Mouse (Mus musculus) kidney, postnatal 25 days (tissue): Measurements from ENCODE around the gene Ankrd11.

Experiments
- DNase-seq, 2 experiments: peaks; one replicate each; pipeline ENCODE4 v3.0.0; 2021; ENCODE audit warnings: mixed read lengths in 2 of 2

Gene Ankrd11

DNA sequence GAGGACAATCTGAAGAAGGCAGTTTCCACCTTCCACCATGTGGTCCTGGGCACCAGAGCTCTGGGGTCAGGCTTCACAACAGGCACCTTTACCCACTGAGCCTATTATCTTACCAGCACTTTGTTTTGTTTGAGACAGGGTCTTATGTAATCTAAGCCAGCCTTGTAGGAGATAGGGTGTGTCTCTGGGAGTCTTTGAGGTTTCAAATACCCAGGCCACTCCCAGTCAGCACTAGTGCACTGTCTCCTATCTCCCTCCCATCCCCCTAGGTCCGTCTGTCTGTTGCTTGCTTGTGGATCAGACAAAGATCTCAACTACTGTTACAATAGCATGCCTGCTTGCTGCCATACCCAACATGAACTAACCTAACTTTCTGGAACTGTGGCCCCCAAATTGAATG, 81.1 kb downstream of the Ankrd11 start:
- DNase-seq = no peak

- DNase-seq = no peak
These were observed 81.8 kb downstream of the Ankrd11 start for GRCm38 (mm10) chr8:122960323-122960722.

DNA sequence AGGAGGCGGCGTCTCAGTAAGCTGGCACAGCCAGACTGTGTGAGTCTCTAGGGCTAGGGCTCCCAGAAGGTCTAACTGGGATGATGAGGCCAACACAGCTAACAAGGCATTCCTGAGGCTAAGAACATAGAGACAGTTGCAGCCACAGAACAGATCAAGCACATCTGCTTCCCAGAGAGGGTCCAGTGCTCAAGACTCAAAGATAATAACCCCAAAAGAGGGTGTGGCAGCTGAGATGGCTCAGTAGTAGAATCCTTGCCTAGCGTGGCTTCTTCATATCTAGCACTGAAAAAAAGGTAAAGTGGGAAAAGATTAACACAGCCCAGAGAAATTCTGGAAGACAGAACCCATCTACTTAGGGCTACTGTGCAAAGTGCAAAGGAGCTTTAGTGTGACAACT, 86.1 kb downstream of the Ankrd11 start:
- no peak for DNase-seq

DNA sequence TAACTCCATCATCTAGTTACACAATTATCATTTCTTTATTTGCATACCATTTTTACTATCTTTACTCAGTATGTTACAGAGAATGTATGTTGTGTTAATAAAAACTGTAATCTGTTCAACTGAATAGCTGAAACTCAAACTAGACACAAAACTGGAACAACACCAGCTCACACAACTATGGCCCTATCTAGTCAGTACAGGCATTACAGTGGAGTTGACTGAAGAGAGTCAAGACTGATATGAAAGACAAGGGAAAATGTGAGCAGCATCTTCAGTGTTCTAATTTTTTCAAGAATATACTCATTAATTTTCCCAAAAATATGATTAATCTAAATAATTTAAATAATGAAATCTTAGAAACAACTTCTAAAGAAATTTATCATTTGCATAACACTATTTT, 86.9 kb downstream of the Ankrd11 start:
- no peak for DNase-seq

GRCm38 (mm10) chr8:122954090-122954799, 87.8 kb downstream of the Ankrd11 start:
- no peak for DNase-seq

DNA sequence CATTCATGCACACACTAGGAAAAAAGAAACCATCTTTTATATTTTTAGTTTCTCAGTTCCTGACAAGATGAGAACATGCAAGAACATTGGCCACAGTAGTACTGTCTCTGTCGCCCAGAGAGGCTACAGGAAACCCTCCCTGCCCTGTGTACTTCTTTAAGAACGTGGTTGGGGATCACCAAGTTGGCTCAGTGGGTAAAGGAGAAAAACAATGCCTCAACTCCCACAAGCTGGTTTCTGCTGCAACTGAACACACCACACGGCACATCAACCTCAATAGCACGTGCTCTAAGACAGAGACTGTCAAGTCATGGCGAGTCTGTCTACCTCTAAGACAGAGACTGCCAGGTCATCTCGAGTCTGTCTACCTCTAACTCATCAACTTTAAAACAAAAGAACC, 89.0 kb downstream of the Ankrd11 start:
- DNase-seq = no peak

DNA sequence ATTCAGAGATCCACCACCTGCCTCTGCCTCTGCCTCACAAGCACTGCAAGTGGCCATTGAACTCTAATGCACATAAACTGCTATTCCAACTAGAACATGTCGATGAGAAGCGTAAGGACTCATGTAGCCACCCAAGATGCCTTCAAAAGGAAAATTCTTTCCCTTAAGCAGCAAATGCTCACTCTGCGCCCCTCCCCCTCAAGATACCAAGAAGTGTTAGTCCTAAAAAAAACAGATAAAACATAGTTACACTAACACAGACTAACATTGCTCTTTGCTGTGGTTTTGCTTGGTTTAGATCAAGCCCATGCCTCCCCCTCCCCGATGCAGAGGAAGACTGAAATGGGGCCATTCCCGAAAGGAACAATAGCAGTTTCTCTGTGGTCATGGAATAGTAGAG, 90.6 kb downstream of the Ankrd11 start:
- DNase-seq = no peak

GRCm38 (mm10) chr8:122949701-122950100, 92.4 kb downstream of the Ankrd11 start:
- no peak for DNase-seq

DNA sequence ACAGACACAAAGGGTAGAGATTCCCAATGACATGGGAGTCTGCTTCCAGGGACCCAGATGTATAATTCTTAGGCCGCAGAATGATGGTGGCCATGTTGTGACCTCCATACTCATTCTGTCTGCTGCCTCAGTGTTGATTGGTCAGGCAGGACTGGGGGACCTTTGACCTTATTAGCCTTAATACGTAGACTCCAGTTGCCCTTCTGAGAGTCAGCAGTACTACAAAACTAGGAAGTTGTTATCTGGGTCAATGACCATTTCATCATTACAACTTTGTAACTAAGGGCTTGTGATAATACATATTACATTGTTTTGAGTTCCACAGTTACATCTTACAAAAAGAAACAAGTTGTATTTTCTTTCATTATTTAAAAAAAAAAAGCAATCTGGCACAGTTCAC, 96.3 kb downstream of the Ankrd11 start:
- no peak for DNase-seq

GRCm38 (mm10) chr8:122942803-122943713, 99.0 kb downstream of the Ankrd11 start:
- DNase-seq = peak; percentile 28 to 46

DNA sequence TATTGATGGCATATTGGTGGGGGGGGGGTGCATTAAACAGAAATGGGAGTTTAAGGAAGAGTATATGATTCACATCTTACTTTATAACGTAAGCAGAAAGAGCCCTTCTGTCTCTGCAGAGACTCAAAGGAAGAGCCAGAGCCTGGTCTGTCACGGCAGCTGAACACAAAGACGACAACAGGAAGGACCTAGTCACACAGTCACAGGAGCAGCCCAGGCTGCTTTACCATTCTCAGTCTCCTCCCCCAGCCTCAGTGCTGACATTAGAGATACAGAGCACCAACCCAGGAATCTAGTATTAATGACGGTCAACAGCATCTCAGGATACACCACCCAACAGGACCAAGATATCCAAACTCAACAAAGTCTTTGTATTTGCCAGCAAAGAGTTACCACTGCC, 103.5 kb downstream of the Ankrd11 start:
- peak in 1 of 2 experiments; percentile 26 for DNase-seq

GRCm38 (mm10) chr8:122938170-122938569, 103.9 kb downstream of the Ankrd11 start:
- DNase-seq = no peak

DNA sequence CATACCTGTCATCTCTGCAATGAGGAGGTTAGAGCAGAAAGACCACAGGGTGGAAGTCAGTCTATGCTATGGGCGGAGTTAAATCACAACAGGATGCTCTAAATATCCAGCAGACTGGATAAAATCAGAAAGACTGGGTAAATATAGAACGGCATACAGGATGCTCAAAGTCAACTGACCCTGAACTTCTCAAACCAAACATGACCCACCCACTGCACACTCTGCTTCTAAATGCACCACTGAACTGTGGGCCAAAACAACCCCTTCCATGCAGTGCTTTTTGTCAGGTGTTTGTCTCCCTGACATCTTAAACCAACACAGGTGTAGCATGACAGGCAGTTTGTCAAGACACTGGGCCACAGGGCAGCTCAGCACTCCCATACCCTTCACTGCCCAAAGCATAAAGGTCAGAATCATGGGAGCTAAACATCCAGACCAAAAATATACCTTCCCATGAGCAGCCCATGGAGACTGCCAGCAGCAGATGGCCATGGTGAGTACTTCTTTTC, 104.5 kb downstream of the Ankrd11 start:
- no peak for DNase-seq

DNA sequence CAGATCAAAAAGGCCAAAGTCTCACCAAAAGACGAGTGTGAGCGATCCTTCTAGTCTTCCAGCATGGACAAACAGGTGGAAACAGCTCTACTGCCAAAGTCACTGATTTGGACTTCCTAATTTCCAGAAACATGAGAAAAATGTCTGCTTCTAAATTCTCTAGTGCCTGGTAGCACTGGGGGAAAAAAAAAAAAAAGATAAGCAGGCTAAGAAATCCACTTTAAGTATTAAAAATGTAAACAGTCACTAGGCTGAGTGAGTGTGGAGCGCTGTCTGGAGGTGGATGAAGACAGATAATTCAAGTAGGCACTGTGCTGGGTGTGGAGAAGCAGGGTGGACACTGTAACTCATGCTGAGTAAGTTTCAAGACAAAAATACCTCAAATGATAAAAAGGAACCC, 106.2 kb downstream of the Ankrd11 start:
- no peak for DNase-seq

GRCm38 (mm10) chr8:122935118-122935517, 107.0 kb downstream of the Ankrd11 start:
- no peak for DNase-seq

GRCm38 (mm10) chr8:122933973-122934372, 108.1 kb downstream of the Ankrd11 start:
- DNase-seq = no peak

GRCm38 (mm10) chr8:122932561-122932959, 109.5 kb downstream of the Ankrd11 start:
- DNase-seq = no peak

DNA sequence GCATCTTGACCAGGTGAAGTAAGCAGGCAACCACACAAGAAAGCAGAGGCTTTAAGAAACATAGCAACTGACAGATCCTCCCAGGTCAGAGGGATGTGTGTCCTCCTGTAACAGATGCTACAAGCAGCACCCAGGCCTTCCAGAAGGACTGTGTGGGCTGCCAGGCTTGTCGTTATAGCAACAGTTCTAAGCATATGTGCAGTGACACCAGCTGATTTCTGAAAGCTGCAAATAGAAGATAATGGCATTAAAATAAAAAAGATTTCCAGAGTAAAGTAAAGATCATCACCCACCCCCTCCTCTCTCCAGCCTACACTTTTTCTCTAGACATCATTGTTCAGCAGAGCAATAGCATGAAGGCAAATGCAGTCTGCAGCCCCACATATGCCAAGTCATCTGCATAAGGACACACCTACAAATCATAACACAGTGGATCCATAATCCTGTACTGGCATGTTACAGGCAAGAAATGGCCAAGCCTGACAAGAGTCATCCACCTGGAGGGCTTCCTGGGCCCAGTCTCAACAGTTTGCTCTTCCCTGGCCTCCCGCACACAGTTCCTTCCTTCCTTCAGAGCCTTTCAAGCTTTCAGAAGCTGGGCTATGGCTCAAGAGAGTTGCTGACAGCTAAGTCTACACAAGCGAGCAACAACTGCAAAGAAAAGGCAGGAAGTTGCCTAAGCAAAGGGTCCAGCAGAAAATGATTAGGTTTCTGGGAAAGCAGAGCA, 110.1 kb downstream of the Ankrd11 start:
- DNase-seq = no peak

DNA sequence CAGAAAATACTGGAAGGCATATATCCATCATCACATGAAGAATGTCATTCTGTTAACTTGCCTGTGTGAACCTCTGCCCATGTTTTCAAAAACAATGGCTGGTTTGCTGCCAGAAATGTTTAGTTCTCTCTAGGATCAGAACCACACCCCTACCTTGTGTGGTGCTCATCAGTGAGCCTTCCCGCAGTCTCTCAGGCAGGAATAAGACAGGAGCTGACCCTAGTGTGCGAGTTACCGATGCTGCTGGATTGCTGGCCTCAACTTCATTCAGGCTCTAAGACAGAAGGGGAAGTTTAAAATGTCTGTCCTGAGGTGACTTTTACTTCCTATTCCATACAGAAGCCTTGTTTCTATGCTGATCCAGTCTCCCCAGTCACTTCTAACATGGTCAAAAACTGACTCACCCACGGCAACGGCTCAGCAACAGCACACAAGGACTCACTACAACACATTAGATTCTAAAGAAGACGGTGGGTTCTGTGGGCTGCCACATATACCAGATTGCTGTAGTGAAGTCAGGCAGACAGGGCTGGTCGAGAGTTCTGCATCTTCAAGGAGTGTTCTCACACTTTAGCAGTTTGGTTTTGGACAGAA, 113.3 kb downstream of the Ankrd11 start:
- no peak for DNase-seq

DNA sequence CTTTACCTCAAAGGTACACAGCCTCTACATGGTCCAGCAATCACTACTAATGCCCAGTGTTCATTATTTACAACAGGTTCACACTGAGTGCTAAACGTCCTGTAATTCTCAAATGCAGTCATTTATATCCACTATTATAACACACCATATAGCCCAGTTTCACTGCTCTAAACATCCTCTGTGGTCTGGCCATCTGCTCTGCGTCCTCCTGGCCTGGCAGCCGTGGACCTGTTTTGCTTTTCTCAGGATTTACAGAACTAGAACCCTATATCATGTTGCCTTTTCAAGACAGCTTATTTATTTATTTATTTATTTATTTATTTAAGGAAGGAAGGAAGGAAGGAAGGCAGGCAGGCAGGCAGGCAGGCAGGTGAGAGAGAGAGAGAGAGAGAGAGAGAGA, 114.2 kb downstream of the Ankrd11 start:
- no peak for DNase-seq

- no peak for DNase-seq
These were observed 115.3 kb downstream of the Ankrd11 start for GRCm38 (mm10) chr8:122926782-122927181.

GRCm38 (mm10) chr8:122925939-122926722, 115.9 kb downstream of the Ankrd11 start:
- no peak for DNase-seq
